Mouse (Mus musculus) left cerebral cortex, postnatal 25 days (tissue): ENCODE results near the gene Clmn. TPM values are rescaled to one million over a fixed set of nuclear protein-coding genes. Genes with fewer than 3 reads are reported as not detected.

ENCODE experiments used
- DNase-seq, 2 experiments: peaks; one replicate each; pipeline ENCODE4 v3.0.0; 2022; ENCODE audit warnings: low spot score in 2 of 2, mixed read lengths in 1 of 2
- intact Hi-C: fragments of 180-260 bp; cut with DNase I; formaldehyde crosslinking; loops from one replicate; pipeline ENCODE4 v1.15.1; 2025
- total RNA-seq, 2 experiments: library from RNA; stranded (reverse); gene quantifications; 2 replicates each; pipeline ENCODE4 v1.2.3; 2021

Clmn gene
- 10 to 100 TPM; 41.3 to 43.0 TPM for total RNA-seq

DNA sequence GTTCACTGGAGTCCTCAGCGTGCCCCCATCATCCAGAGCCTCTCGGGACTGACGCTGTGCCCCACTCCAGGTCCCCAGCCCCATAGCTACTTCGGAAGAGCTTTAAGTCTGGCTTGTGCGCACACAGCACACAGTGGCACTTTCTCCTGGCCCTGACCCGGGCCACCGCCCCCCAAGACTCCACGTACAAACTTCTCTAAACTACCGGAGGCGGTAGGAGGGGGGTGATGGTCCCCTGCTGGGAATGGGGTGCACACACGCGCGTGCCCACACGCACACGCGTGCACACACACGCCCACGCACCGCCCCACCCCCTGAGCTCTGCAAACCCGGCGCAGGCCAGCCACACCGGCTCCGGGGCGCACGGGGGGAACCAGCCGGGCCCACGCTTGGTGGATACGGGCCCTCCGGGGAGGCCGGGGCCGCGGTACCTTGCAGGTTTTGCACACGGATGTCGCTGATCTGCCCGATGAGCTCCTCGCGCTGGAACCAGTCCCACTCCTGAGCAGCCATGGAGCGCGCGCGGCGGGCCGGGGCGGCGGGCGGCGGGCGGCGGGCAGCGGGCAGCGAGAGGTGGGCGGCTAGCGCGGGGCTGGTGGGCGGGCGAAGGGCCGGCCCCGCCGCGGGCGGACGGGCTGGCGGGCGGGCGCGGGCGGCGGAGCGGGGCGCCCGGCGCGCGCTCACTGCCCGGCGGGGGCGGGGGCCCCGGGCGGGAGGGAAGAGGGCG lies at the start of gene Clmn:
Gene Clmn, minus strand, starts transcription at position 638 of the 727 bp plus-strand sequence.
- intact Hi-C loops, result loop anchor here (2.0 kb wide), 1 partner anchor 48 kb away; no protein-coding TSS in a partner anchor
- DNase-seq, result peak; percentile 28 to 49

DNA sequence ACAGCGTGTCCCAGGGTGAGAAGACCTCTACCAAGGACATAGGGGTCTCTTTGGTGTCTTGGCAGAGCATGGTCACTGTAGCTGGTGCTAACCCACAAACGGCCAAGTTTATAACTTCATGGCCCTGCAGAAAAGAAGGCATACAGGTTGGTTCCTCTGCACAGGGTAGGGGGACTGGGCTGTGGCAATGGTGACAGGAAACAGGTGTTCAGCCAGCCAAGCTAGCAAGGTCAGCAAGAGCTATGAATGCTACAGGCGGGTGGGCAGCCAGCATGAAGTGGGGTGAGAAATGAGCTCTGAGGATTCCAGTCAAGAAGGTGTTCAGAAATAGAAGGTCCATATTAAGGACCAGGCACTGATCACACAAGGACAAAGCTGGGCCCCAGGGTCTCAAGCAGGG lies 48.1 kb upstream of the Clmn start:
- DNase-seq, result no peak
- intact Hi-C loops, result loop anchor here (2.0 to 5.0 kb wide), 2 partner anchors 48 to 76 kb away; partner anchors contain the start of gene Clmn

DNA sequence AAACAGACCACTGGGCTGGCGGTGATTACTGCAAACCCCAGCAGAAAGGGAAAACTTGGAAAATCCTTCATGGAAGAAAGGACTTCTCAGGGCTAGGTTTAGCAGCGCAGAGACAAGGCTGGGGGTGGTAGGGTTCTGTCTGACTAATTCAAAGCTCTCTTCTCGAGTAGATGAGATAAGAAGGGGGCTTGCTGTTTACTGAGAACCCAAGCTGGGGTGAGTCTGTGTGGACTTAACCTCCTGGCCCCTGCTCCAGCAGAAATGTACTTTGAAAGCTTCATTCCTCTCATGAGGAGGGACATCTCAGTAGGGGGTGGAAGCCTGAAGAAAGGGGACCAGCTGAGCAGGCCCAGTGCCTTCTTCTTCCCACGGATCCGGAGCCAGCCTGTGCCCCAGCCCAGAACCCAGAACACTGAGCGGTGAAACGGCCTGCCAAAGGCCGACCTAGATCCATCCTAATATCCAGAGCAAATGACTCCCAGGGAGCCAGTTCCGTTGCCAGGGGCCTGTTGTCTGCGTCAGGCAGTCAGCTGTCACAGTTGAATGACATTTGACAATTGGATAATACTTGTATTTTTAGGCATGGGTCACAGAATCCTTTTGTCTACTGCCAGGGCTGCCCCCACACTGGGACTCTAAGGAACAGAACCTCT lies 47.5 kb upstream of the Clmn start:
- intact Hi-C loops, result loop anchor here (2.0 to 5.0 kb wide), 2 partner anchors 48 to 75 kb away; partner anchors contain the start of gene Clmn
- peak in 1 of 2 experiments; percentile 77 for DNase-seq

DNA sequence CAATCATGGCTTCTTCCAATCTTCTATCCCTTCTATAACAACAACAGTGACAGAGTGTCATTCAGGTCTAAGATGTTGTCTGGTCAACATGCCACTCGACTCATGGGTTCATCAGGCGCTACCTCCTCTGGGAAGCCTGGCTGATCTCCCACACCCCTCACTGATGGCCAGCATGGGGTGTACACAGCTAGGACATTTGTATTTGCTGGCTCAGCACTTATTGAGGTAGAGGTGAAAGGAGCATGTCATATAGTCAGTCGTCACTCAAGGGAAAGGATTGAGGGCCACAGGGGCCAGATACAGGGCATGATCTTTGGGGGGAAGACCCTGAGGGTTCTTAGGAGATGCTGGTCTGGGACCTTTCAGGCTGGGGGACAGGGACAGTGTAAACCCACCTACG lies 44.9 kb upstream of the Clmn start:
- DNase-seq, result no peak
- intact Hi-C loops, result loop anchor here (5.0 kb wide), 1 partner anchor 72 kb away; no protein-coding TSS in a partner anchor

DNA sequence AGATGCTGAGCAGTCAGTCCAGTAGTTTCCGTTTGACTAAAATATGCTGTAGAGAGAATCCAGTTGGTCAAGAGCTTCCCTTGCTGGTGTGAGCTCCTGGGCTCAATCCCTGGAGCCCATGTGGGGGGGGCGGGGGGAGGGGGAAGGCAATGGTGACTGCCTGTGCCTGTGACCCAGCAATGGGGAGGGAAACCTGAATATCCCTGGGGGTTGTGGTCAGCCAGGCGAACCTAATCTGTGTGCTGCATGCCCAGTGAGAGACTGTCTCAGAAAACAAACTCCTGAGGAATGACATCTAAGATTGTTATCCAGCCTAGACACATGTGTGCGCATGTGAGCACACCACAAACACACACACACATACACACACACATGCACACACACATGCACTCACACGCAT lies 44.1 kb upstream of the Clmn start:
- no peak for DNase-seq
- intact Hi-C loops, result no loop called here

DNA sequence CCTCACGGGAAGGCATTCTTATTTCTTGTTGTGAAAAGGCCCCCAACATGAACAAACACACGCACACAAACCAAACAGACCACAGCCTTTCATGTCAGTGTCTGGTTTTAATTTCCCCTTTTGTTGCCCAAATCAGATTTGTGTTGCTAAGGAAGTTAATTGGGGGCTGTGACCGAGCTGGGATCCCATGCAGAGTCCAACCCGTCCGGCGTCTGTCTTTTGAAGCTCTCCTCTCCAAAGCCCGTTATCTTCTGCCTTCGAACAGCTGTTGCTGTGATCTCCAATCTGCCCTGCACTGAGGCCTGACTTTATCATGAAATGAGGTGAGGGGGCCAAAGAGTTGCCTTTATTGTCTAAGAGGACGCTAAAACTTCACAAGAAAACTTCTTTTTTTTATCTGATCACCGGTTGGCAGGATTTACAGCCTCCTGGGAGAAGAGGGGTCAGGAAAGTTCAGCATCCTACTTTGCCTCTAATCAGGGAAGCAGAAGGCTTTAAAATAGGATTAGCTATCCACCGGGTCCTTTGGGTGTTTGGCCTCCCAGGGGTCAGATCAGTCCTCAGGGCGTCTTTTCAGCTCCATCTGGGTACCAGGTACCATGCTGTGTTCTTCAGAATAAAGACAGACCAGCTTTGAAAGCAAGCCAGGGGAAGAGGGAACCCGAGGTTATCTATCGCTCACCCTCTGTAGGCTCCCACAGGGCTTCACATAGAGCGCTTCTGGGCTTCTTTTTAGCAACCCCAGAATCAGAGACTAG lies 43.3 kb upstream of the Clmn start:
- intact Hi-C loops, result no loop called here
- DNase-seq, result no peak

DNA sequence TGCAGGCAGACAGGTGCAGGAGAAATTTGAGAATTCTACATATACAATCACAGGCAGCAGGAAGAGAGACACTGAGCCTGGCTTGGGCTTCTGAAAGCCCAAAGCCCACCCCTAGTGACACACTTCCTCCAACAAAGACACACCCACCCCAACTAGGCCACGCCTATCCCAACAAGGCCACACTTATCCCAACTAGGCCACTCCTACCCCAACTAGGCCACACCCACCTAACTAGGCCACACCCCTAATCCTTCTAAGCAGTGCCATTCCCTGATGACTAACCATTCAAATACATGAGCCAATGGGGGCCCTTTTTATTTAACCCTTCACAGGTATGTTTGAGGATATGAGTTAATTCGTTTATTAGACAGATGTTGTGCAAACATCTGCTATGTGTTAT lies 42.3 kb upstream of the Clmn start:
- intact Hi-C loops, result no loop called here
- no peak for DNase-seq

DNA sequence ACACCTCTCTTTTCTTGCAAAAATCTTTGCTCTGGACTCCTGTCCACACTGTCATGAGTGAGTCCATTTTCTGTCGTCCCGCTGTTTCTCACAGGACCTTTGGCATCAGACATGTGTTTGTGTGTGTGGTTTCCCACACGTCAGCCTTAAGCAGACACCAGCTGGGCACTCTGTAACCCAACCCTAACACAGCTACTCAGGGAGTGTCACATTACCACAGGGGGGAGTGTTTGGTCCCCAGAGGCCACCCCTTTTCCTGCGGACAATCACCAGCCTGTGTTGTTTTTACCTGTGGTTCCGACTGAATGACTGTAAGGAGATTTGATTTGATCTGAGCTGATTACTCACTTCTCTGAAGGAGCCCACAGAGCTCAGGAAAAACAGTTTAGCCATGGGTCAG lies 39.3 kb upstream of the Clmn start:
- no peak for DNase-seq
- intact Hi-C loops, result no loop called here

DNA sequence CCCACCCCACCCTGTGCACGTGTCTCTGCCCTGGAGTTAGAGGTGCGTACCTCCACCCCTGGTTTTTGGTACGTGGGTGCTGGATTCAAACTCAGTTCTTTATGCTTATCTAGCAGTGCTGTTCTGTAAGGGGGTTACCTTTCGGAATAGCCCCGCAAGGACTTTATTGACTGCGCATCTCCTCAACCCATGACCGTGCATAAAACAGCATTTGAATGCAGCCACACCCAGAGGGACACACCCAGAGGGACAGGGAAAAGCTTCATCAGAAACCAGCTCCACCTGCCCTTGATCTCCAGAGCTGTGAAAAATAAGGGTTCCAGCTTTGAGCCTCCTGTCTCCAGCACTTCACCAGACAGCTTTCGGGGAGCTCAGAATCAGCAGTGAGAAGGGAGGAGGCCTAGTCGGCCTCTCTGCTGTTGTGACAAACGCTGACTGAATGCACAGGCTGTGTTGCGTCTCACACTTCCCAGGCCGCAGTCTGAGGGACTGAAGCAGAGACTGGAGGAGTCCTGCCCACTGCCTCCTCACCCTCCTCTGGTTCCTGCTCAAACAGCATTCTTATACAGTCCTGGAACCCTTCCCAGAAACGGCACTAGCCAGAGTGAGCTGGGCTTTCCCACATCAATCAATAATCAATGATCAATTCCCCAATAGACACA lies 37.6 kb upstream of the Clmn start:
- DNase-seq, result no peak
- intact Hi-C loops, result no loop called here

DNA sequence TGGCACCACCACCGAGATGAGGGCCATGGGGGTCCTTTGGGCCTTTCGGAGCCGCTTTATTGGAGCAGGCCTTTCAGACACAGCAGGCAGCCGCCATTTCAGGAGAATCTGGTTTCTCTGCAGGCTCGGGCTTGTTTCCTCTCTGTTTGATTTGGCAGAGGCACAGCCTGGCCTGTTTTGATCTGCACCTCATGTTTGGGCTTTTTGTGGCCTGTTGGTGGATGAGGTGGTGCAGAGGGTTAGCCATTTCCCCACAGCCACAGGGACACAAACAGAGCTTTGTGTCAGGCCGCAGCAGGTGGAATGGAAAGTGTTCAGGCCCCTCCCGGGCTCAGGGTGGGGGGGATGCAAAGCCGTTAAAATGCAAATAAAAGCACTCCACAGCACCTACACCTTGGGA lies 36.4 kb upstream of the Clmn start:
- intact Hi-C loops, result no loop called here
- no peak for DNase-seq

DNA sequence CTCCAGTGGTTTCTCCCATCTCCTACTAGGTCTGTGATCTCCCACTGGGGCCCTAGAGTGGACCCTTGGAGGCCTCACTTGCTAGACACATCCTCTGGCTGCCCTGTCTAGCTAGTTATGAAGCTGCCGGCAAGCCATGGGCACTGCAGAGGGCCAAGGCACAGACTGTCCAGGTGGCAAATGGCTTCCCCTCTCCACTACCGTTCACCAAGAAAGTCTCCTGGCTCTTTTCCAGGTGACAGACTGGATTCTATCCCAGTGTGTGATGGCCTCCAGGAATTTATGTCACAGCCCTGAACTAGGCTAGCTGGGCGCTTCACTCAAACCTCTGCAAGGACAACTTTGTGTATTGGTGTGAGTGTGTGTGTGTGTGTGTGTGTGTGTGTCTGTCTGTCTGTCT lies 35.0 kb upstream of the Clmn start:
- intact Hi-C loops, result no loop called here
- DNase-seq, result no peak

DNA sequence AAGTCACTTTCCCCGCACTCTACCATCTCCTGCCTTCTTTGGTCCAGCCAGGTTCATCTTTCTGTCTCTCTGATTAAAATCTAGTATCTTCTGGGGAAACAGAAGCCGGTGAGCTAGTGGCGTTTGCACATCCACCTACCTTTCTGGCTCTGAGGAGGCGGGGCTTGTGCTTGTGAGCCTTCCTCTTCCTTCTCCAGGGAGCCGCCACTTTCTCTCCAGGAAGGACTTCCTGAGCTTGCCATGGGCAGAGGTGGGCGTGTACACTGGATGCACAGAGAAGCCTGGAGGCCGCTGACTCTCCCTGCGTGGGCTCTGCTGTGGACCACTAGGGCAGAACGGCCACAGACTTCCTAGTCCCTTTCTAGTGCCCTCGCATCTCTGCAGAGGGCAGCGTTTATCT lies 34.3 kb upstream of the Clmn start:
- intact Hi-C loops, result no loop called here
- DNase-seq, result no peak

DNA sequence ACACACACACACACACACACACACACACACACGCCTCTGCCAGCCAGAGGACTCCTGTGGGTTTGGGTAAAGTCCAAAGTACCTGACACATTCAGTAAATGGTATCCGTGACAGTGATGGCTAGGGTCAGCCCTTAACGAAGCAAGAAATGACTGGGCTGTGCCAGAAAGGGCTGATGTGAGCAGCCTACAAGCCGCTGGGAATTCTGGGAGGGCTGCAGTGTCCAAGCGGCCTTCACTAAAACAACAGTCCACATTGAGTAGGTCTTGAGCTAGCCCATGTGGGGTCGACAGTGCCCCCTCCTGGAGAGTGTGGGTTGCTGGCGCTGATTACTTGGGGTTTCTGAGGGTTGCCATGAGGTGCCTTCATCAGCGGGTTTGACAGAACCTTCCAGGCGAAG lies 33.8 kb upstream of the Clmn start:
- intact Hi-C loops, result no loop called here
- peak in 1 of 2 experiments; percentile 9 for DNase-seq

DNA sequence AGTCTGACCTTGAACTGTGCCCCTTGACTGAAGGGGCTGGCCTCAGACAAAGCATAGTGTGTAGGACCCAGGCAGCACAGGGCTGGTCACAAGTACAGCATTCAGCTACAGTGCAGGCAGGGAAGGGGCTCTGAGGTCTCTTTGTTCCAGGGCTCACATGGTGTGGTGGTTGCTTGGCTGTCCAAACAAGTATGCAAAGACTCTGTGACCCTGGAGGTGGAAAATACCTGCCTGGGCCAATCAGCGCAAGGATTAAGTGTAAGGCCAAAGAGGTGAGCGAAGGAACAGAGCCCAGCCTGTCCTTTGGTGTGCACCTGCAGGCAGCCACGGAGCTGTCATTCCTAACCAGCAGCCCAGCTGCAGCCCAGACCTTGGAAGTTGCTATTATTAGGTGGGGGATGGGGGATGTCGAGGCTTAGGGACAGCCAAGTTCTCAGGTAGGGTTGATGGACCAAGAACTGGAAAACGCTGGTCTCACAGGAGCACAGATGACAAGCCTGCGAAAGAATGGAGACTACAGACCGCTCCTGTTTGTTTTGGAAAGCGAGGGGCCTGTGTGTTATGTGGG lies 32.3 kb upstream of the Clmn start:
- intact Hi-C loops, result no loop called here
- DNase-seq, result no peak

DNA sequence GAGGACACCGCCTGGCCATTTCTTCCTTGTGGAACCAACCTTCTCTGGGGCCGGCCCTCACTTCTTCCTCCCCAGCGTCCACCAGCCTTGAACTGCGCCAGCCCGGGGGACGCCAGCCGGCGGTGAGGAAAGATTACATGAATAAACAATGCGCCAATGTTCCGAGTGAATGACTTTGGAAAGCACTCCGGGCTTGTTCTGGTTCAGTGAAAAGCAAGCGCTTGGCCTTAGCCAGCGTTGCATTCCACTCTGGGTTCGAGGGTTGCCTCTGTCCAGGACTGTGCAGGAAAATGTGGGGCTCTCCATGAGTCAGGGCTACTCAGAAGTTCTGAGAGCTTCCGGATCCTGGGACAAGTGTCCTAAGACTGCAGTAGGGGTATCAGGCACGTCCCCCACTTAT lies 31.8 kb upstream of the Clmn start:
- peak in 1 of 2 experiments; percentile 49 for DNase-seq
- intact Hi-C loops, result no loop called here

DNA sequence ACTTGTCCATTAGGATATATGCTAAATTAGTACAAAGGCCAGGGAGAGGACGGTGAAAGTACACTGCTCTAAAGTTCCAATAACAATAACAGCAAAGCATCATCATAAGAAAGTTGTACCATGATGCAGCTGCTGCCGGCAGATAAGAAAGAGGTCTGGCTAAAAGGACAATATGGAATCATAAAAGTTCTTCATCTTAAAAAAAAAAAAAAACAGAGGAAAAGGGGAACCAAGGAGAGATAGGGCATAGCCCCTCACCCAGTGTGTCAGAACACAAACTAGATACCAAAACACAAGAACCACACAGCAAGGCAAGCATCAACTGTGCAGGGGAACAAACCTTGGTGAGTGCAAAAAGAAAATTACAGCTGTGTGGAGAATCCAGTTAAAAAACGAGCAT lies 27.4 kb upstream of the Clmn start:
- intact Hi-C loops, result no loop called here

DNA sequence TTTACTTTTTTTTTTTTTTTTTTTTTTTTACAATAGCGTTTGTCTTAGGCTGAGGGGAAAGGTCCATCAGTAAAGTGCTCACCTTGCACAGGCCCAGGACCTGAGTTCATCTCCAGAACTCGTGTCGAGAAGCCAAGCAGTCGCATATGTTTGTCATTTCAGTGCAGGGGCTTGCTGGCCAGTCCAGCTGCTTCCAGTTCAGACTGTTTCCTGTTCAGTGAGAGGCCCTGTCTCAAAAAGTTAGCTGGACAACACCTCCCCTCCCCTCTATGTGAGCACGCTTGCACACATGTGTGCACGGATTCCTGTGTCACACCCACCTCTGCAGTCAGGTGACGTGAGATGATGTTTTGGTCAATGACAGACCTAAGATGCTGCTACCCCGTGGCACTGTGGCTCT lies 25.2 kb upstream of the Clmn start:
- DNase-seq, result no peak
- intact Hi-C loops, result no loop called here

More for the DNA sequence above, 27.4 kb upstream of the Clmn start:
- DNase-seq, result no peak

DNA sequence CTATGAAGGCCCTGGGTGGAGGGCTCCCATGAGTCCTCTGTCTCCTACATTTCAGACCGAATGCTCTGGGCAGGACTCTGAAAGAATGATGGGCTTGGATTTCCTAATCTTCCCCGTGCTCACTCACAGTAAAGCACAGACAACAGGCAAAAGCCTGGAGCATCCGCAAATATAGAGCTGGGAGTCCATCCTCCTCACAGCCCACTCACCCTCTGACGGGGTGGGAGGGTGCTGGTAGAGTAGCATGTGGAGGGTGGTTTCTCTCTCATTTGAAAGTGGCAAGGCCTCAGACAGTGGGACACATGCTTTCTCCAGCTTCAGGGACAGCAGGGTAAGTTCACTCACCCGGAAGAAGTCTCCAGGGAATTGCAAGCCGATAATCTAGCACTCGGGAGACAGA lies 21.2 kb upstream of the Clmn start:
- peak in 1 of 2 experiments; percentile 71 for DNase-seq
- intact Hi-C loops, result no loop called here

DNA sequence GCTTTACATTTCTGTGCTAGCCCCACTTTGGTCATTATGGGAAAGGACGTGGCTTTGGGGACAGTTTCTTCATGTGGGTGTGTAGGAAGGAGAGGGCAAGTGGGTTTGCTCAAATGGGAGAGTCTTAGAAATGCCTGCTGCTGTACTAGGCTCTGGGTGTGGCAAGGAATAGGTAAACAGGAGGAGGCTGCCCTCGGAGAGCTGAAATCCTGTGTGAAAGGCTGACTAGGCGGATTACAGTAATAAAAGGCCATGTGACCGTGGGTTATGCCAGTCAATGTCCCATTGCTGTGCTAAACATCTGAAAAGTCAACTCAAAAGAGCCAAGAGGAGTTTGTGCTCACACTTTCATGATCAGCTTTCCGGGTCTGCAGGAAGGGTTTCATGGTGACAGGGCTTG lies 17.7 kb upstream of the Clmn start:
- no peak for DNase-seq
- intact Hi-C loops, result no loop called here

DNA sequence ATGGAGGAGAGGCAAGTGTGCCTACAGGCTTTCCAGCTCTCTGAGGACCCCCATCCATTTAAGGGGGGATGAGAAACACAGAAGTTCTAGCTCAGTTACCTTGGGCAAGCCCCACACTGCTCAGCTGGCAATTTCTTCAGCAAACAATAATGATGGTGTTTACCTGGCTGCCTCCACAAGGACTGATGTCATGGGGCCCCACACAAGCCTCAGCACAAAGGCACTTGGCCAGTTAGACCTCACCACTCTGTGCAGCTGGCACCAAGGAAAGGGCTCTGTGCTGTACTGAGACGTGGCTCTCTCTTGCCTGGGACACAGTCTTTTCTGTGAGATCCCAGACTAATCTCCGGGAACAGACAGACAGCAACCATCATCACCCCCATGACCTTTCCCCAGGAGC lies 17.2 kb upstream of the Clmn start:
- DNase-seq, result no peak
- intact Hi-C loops, result no loop called here
